Mouse (Mus musculus) limb, embryonic 14.5 days (tissue): ENCODE measurements around the gene Dgat2. TPM values are rescaled to one million over a fixed set of nuclear protein-coding genes. Genes with fewer than 3 reads are reported as not detected.

Source experiments
- ATAC-seq: fragments of 200-750 bp; cut with Nextera tagmentation; 2 replicates; pipeline ENCODE4 v1.8.0; 2017; ENCODE audit warnings: low read depth, moderate number of reproducible peaks, moderate TSS enrichment; ENCODE audit not compliant: low FRiP score
- DNase-seq: peaks from one replicate; pipeline ENCODE4 v3.0.0-alpha.2; 2015; ENCODE audit warnings: low spot score
- H3K27ac ChIP-seq: fragments of 300-500 bp; sonication (generic); replicated peaks from 2 replicates; pipeline ENCODE4 v1.5.1; 2014; ENCODE audit warnings: low read depth, mild to moderate bottlenecking, low read length, moderate library complexity, mixed read lengths
- H3K27me3 ChIP-seq: fragments of 300-500 bp; sonication (generic); 2 replicates; pipeline ENCODE4 v1.6.1; 2014; ENCODE audit warnings: low read length, mixed read lengths; ENCODE audit not compliant: control insufficient read depth, insufficient read depth
- H3K36me3 ChIP-seq: fragments of 300-500 bp; sonication (generic); 2 replicates; pipeline ENCODE4 v1.6.1; 2014; ENCODE audit warnings: mild to moderate bottlenecking, low read length, moderate library complexity, mixed read lengths; ENCODE audit not compliant: control insufficient read depth, insufficient read depth
- H3K4me1 ChIP-seq: fragments of 300-500 bp; sonication (generic); 2 replicates; pipeline ENCODE4 v1.6.1; 2014; ENCODE audit warnings: antibody characterized with exemption, low read length, mixed read lengths; ENCODE audit not compliant: control insufficient read depth, insufficient read depth
- H3K4me2 ChIP-seq: fragments of 300-500 bp; sonication (generic); replicated peaks from 2 replicates; pipeline ENCODE4 v1.6.1; 2014; ENCODE audit warnings: low read depth, mild to moderate bottlenecking, low read length, moderate library complexity; ENCODE audit not compliant: severe bottlenecking
- H3K4me3 ChIP-seq: fragments of 300-500 bp; sonication (generic); replicated peaks from 2 replicates; pipeline ENCODE4 v1.5.1; 2014; ENCODE audit warnings: low read length
- H3K9ac ChIP-seq: fragments of 300-500 bp; sonication (generic); 2 replicates; pipeline ENCODE4 v1.6.1; 2014; ENCODE audit warnings: mild to moderate bottlenecking, low read depth, low read length, moderate library complexity; ENCODE audit not compliant: severe bottlenecking
- H3K9me3 ChIP-seq: fragments of 300-500 bp; sonication (generic); 2 replicates; pipeline ENCODE4 v1.6.1; 2016; ENCODE audit warnings: low read length; ENCODE audit not compliant: control insufficient read depth
- POLR2A ChIP-seq: fragments of 200-500 bp; IDR thresholded peaks from 2 replicates; pipeline ENCODE4 v1.8.0; 2012; ENCODE audit warnings: inconsistent platforms, mild to moderate bottlenecking, moderate library complexity, borderline replicate concordance; ENCODE audit not compliant: insufficient read depth, insufficient read length; ENCODE audit errors: extremely low read depth
- WGBS: fragments of 180-500 bp; shearing (Covaris S2); extraction: QIAGEN DNeasy Blood & Tissue Kit; methylation state at CpG from one replicate; pipeline ENCODE4 v1.1.7; 2014; 5-methylcytosine and 5-hydroxymethylcytosine counted together
- polyA plus RNA-seq, 2 experiments: library from polyadenylated mRNA; depleted of rRNA in 1 of 2; stranded (reverse) in 1 of 2; unstranded in 1 of 2; fragments of >200 nt; fragmentation: Nextera tagmentation in 1 of 2; extraction: Ambion mirVana in 1 of 2; gene quantifications; 2 replicates each; pipeline versions ENCODE4 v1.2.1 to v1.2.3; 2012 to 2014

Gene Dgat2
- polyA plus RNA-seq, 2 experiments = 23.5 to 42.3 TPM

DNA sequence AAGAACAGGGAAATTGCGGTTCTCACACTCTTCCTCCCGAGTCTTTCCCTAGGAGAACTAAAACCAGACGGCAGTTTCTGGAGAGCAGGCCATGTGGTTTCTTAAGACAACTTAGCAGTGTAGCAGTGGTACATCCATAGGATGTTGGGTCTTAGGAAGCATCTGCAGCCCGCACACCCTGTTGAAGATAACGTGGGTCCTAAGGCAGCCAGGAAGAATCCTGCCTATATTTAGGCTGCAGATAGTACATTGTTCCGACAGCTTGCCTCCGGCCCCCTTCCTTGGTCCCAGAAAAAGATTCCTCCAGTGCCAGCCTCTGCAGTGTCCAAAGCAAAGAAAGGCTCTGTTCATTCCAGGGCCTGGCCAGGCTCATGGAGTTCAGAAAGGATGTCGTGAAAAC lies 16.4 kb downstream of the Dgat2 start:
- Histone ChIP-seq H3K9ac (no peak overlapping the region), H3K27ac (no peak overlapping the region), H3K36me3 (no peaks in the 10 kb centered on the region), H3K4me3 (no peak overlapping the region), H3K27me3 (no peaks in the 10 kb centered on the region), H3K9me3 (no peaks in the 10 kb centered on the region), H3K4me1 (no peaks in the 10 kb centered on the region), H3K4me2 (no peak overlapping the region)
- ATAC-seq = no peak
- 67% methylated on average over 8 of the region's 8 CpGs for WGBS
- DNase-seq = no peak
- no peak for TF ChIP-seq POLR2A

DNA sequence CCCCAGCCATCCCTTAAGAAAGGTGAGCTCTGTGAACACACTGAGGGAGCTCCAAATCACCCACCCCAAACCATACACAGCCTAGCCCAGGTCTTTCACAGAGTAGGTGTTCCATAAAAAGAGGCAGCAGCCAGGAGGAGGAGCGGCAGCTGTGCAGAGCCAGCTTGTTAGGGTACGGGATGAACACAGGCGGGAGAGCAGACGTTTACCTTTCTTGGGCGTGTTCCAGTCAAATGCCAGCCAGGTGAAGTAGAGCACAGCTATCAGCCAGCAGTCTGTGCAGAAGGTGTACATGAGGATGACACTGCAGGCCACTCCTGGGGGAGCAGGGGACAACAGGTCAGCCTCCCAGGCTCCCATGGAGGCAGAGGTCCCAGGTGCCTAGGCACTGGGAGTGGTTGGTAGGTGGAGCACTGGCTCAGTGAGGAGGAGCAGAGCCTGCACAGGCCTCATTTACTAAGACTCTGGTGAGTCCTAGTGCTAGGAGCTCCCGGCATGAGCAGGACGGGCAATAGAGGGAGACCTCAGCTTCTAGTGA lies 17.6 kb downstream of the Dgat2 start:
- no peak for TF ChIP-seq POLR2A
- no peaks in the 10 kb centered on the region for H3K36me3 ChIP-seq
- H3K4me1 ChIP-seq = no peaks in the 10 kb centered on the region
- no peak overlapping the region for H3K27ac ChIP-seq
- ATAC-seq (no peak), DNase-seq (no peak)
- no peaks in the 10 kb centered on the region for H3K9me3 ChIP-seq
- H3K4me2 ChIP-seq = no peak overlapping the region
- H3K4me3 ChIP-seq = no peak overlapping the region
- 72% methylated on average over 7 of the region's 7 CpGs for WGBS
- H3K9ac ChIP-seq = no peak overlapping the region
- no peaks in the 10 kb centered on the region for H3K27me3 ChIP-seq

DNA sequence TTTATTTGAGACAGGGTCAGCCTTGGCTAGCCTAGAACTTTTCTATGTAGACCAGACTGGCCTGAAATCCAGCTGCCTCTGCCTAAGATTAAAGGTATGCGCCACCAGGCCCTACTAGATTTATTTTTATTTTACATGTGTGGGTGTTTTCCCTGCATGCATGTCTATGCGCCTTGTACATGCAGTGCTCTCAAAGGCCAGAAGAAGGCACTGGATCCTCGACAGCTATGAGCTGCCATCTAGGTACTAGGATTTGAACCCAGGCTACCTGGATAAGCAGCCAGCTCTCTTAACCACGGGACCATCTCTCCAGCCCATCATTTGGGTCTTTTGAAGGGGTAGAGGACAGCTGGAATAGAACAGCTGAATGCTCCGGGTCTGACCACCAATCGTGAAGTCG lies 20.1 kb downstream of the Dgat2 start:
- no peaks in the 10 kb centered on the region for H3K27me3 ChIP-seq
- H3K27ac ChIP-seq = no peak overlapping the region
- 85% methylated on average over 7 of the region's 7 CpGs for WGBS
- DNase-seq (no peak), ATAC-seq (no peak)
- H3K9me3 ChIP-seq = no peaks in the 10 kb centered on the region
- no peaks in the 10 kb centered on the region for H3K36me3 ChIP-seq
- TF ChIP-seq POLR2A = no peak
- no peak overlapping the region for H3K4me3 ChIP-seq
- H3K4me1 ChIP-seq = no peaks in the 10 kb centered on the region
- no peak overlapping the region for H3K9ac ChIP-seq
- no peak overlapping the region for H3K4me2 ChIP-seq

DNA sequence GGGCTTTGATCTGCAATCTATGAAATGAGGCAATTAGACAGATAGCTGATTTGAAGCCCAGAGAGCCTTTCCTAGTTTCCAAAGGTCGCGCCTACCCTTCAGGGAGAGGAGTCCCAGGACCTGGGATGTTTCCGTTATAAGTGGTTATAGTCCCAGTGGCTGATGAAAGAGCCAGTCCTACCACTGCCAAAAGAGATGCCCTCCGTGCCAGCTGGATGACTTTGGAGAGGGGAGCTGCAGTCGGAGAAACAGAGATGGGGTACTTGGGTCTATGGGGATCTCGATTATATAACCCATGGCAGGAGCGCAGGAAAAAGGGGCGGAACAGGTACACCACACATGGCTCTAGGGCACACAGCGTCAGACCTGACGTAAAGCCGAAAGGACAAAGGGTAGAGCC lies 20.6 kb downstream of the Dgat2 start:
- ATAC-seq (no peak), DNase-seq (no peak)
- Histone ChIP-seq H3K9ac (no peak overlapping the region), H3K27me3 (no peaks in the 10 kb centered on the region), H3K4me3 (no peak overlapping the region), H3K36me3 (no peaks in the 10 kb centered on the region), H3K4me2 (no peak overlapping the region), H3K9me3 (no peaks in the 10 kb centered on the region), H3K4me1 (no peaks in the 10 kb centered on the region), H3K27ac (no peak overlapping the region)
- no peak for TF ChIP-seq POLR2A
- WGBS = 74% methylated on average over 11 of the region's 11 CpGs

DNA sequence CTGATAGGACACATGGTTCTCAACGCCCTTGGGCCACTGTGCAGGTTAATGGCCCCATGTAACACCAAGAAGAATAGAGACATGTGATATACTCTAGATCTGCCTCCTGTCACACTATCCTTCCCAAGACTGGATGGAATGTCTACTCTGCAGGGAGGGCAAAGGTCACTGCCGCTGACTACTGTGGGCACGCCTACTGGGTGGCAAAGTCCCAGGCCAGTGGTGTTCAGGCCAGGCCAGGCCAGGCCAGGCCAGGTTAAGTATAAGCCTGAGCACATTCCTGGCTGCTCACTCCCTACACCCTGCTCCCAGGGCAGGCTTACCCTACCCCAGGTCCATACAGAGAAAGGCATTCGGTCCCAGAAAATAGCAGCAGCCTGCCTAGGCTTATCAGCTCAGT lies 21.0 kb downstream of the Dgat2 start:
- DNase-seq = no peak
- Histone ChIP-seq H3K27me3 (no peaks in the 10 kb centered on the region), H3K9me3 (no peaks in the 10 kb centered on the region), H3K4me2 (no peak overlapping the region), H3K27ac (no peak overlapping the region), H3K4me3 (no peak overlapping the region), H3K4me1 (no peaks in the 10 kb centered on the region), H3K36me3 (no peaks in the 10 kb centered on the region), H3K9ac (no peak overlapping the region)
- 42% methylated on average over 4 of the region's 4 CpGs for WGBS
- TF ChIP-seq POLR2A = no peak
- no peak for ATAC-seq

DNA sequence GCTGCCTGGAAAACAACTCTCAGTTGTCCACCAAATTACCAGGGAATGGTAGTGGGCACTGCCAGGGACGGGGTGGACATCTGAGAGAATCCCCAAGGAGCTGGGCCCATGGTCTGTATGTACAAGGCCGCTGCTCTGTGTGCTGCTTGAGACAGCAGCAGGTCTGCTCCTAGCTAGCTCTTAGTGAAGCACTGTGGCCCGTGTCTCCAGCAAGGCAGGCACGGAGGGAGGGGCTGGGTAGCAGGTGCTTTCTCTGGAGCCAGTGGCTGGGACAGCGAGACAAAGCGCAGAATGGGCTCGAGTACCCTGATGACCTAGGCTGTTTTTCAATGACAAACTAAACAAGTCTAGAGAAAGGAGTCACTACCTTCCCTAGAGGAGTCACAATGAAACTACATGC lies 21.5 kb downstream of the Dgat2 start:
- DNase-seq (no peak), ATAC-seq (no peak)
- no peak overlapping the region for H3K27ac ChIP-seq
- H3K9me3 ChIP-seq = no peaks in the 10 kb centered on the region
- peaks cover under 1% of the 10 kb centered on the region for H3K4me1 ChIP-seq
- 77% methylated on average over 7 of the region's 7 CpGs for WGBS
- no peak overlapping the region for H3K4me2 ChIP-seq
- H3K27me3 ChIP-seq = no peaks in the 10 kb centered on the region
- TF ChIP-seq POLR2A = no peak
- H3K9ac ChIP-seq = no peak overlapping the region
- H3K4me3 ChIP-seq = no peak overlapping the region
- no peaks in the 10 kb centered on the region for H3K36me3 ChIP-seq
